Mouse (Mus musculus) liver, adult 2 months (tissue): ENCODE results near the gene Bmp2k. TPM values are rescaled to one million over a fixed set of nuclear protein-coding genes. Genes with fewer than 3 reads are reported as not detected.

ENCODE experiments used
- DNase-seq: peaks from one replicate; pipeline ENCODE4 v3.0.0-alpha.2; 2011; ENCODE audit warnings: low read depth, low spot score; ENCODE audit errors: extremely low read depth
- H3K27ac ChIP-seq: fragments of 200-500 bp; replicated peaks from 2 replicates; pipeline ENCODE4 v1.5.1; 2012; ENCODE audit warnings: low read depth, mild to moderate bottlenecking, control low read depth, inconsistent platforms, low read length; ENCODE audit not compliant: insufficient read depth
- H3K27me3 ChIP-seq: fragments of 200-500 bp; 2 replicates; pipeline ENCODE4 v1.6.1; 2012; ENCODE audit warnings: mild to moderate bottlenecking, moderate library complexity, low read length, inconsistent platforms; ENCODE audit not compliant: control insufficient read depth, insufficient read depth
- H3K36me3 ChIP-seq: fragments of 200-500 bp; 2 replicates; pipeline ENCODE4 v1.6.1; 2012; ENCODE audit warnings: low read length, inconsistent platforms; ENCODE audit not compliant: control insufficient read depth, insufficient read depth
- H3K4me1 ChIP-seq: fragments of 200-500 bp; 2 replicates; pipeline ENCODE4 v1.6.1; 2011; ENCODE audit warnings: low read length; ENCODE audit not compliant: control insufficient read depth, insufficient read depth
- H3K4me3 ChIP-seq: fragments of 200-500 bp; 2 replicates; pipeline ENCODE4 v1.5.1; 2011; ENCODE audit warnings: low read depth, mild to moderate bottlenecking, control low read depth, low read length, moderate library complexity; ENCODE audit not compliant: insufficient read depth
- H3K79me2 ChIP-seq: fragments of 200-500 bp; 2 replicates; pipeline ENCODE4 v1.6.1; 2012; ENCODE audit warnings: inconsistent platforms, mild to moderate bottlenecking, low read length, moderate library complexity; ENCODE audit not compliant: control insufficient read depth, insufficient read depth
- H3K9ac ChIP-seq: fragments of 200-500 bp; 2 replicates; pipeline ENCODE4 v1.6.1; 2012; ENCODE audit warnings: low read depth, mild to moderate bottlenecking, control low read depth, inconsistent platforms, low read length
- CTCF ChIP-seq: fragments of 200-500 bp; IDR thresholded peaks from 2 replicates; pipeline ENCODE4 v1.5.1; 2011; ENCODE audit warnings: low read depth, low read length, control low read depth
- POLR2A ChIP-seq: fragments of 200-500 bp; IDR thresholded peaks from 2 replicates; pipeline ENCODE4 v1.6.1; 2011; ENCODE audit warnings: low read length, control low read depth; ENCODE audit not compliant: insufficient read depth; ENCODE audit errors: extremely low read depth
- WGBS: fragments of 180-500 bp; shearing (Covaris S2); methylation state at CpG from one replicate; pipeline ENCODE4 v1.1.7; 2018; 5-methylcytosine and 5-hydroxymethylcytosine counted together
- polyA plus RNA-seq: library from polyadenylated mRNA; depleted of rRNA; stranded (reverse); fragments of >200 nt; gene quantifications from 2 replicates; pipeline ENCODE4 v1.2.3, GENCODE M21; 2012
- total RNA-seq: library from RNA; depleted of rRNA; stranded (reverse); fragments of >200 nt; gene quantifications from 2 replicates; pipeline ENCODE4 v1.2.3, GENCODE M21; 2014

The Bmp2k gene
- total and polyA plus RNA-seq, 2 experiments: 2.9 to 7.1 TPM

GRCm38 (mm10) chr5:97090034-97090784, 92.7 kb downstream of the Bmp2k start:
- Histone ChIP-seq H3K79me2 (no peaks in the 10 kb centered on the region), H3K4me3 (no peak overlapping the region), H3K36me3 (peaks cover 4% of the 10 kb centered on the region; the same call in 1 of the 2 replicates), H3K27me3 (no peaks in the 10 kb centered on the region), H3K9ac (no peak overlapping the region), H3K4me1 (peaks cover 6% of the 10 kb centered on the region), H3K27ac (peak overlapping the region; percentile 35)
- DNase-seq: peak; percentile 89
- TF ChIP-seq CTCF (no peak), POLR2A (no peak)
- WGBS: 49% methylated on average over 6 of the region's 6 CpGs

GRCm38 (mm10) chr5:97092970-97093369, 95.5 kb downstream of the Bmp2k start:
- DNase-seq: no peak
- Histone ChIP-seq H3K27me3 (no peaks in the 10 kb centered on the region), H3K9ac (no peak overlapping the region), H3K36me3 (peaks cover 9% of the 10 kb centered on the region), H3K4me3 (no peak overlapping the region), H3K4me1 (peaks cover 6% of the 10 kb centered on the region), H3K27ac (no peak overlapping the region), H3K79me2 (no peaks in the 10 kb centered on the region)
- TF ChIP-seq CTCF (no peak), POLR2A (no peak)
- 93% methylated on average over 8 of the region's 8 CpGs for WGBS

- TF ChIP-seq CTCF: no peak
- no peak for DNase-seq
Observed at GRCm38 (mm10) chr5:97095335-97095734, 97.8 kb downstream of the Bmp2k start.

GRCm38 (mm10) chr5:97097631-97098041, 100.1 kb downstream of the Bmp2k start:
- H3K27ac ChIP-seq: no peak overlapping the region
- H3K79me2 ChIP-seq: no peaks in the 10 kb centered on the region
- no peak for DNase-seq
- H3K27me3 ChIP-seq: no peaks in the 10 kb centered on the region
- H3K4me1 ChIP-seq: no peaks in the 10 kb centered on the region
- H3K4me3 ChIP-seq: no peak overlapping the region
- peaks cover 7% of the 10 kb centered on the region for H3K36me3 ChIP-seq
- no peak overlapping the region for H3K9ac ChIP-seq
- whole genome bisulfite sequencing: 82% methylated on average over 9 of the region's 9 CpGs
- no peak for TF ChIP-seq CTCF
- no peak for TF ChIP-seq POLR2A

More at GRCm38 (mm10) chr5:97095335-97095734, 97.8 kb downstream of the Bmp2k start:
- no peaks in the 10 kb centered on the region for H3K27me3 ChIP-seq
- WGBS: 71% methylated on average over 13 of the region's 13 CpGs
- no peak overlapping the region for H3K27ac ChIP-seq
- no peak overlapping the region for H3K9ac ChIP-seq
- H3K36me3 ChIP-seq: peaks cover 9% of the 10 kb centered on the region
- H3K4me1 ChIP-seq: no peaks in the 10 kb centered on the region
- H3K4me3 ChIP-seq: no peak overlapping the region
- no peaks in the 10 kb centered on the region for H3K79me2 ChIP-seq

GRCm38 (mm10) chr5:97099954-97100353, 102.5 kb downstream of the Bmp2k start:
- no peak for DNase-seq
- H3K4me3 ChIP-seq: no peak overlapping the region
- WGBS: 91% methylated on average over 8 of the region's 8 CpGs
- H3K27ac ChIP-seq: no peak overlapping the region
- peaks cover 7% of the 10 kb centered on the region for H3K36me3 ChIP-seq
- no peak overlapping the region for H3K9ac ChIP-seq
- no peak for TF ChIP-seq CTCF
- no peak for TF ChIP-seq POLR2A
- H3K79me2 ChIP-seq: no peaks in the 10 kb centered on the region
- H3K27me3 ChIP-seq: no peaks in the 10 kb centered on the region
- no peaks in the 10 kb centered on the region for H3K4me1 ChIP-seq

- Histone ChIP-seq H3K27me3 (no peaks in the 10 kb centered on the region), H3K27ac (no peak overlapping the region), H3K4me3 (no peak overlapping the region), H3K36me3 (no peaks in the 10 kb centered on the region; the same call in 1 of the 2 replicates), H3K9ac (no peak overlapping the region), H3K79me2 (no peaks in the 10 kb centered on the region), H3K4me1 (peaks cover 3% of the 10 kb centered on the region; the same call in 1 of the 2 replicates)
- DNase-seq: no peak
- WGBS: 74% methylated on average over 5 of the region's 5 CpGs
- no peak for TF ChIP-seq CTCF
- TF ChIP-seq POLR2A: no peak
Observed at GRCm38 (mm10) chr5:97108333-97108732, 110.8 kb downstream of the Bmp2k start.
